Comparison of ENCODE assay signal across 26 mouse cellular contexts in the genomic region with DNA sequence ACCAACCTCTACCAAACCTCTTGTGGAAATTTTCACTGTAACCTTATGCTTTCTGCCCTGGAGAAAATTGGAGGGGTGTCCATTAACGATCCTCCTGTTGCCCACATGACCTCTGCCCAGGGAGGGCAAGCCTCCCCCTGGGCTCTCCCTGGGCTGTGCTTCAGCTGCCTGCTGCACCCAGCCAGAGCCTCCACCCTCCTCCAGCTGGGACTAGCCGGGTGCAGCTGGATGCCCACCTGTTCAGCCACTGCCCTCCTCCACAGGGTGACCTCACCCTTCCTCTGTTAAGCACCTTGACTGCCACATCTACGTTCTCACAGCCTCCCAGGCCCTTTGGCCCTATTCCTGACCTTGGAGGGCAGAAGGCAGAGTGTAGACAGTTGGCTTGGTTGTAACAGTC. TPM values are rescaled to one million over a fixed set of nuclear protein-coding genes. Genes with fewer than 3 reads are reported as not detected.
A peak's percentile ranks its signal among the peaks of the same experiment; 100 is the strongest.
DNase-seq lines count a peak whose midpoint lies in the region; ATAC-seq and TF ChIP-seq lines count a peak whose summit lies in the region.
"Had no signal": no experiment of that assay in that cellular context is flagged by ENCODE, and none has a peak within 500 bp of the region (broad histone marks: within the 10 kb centered on the region; RNA-seq: fewer than 3 reads in every experiment).

No protein-coding gene starts in this region.

- H3K9me3 ChIP-seq in kidney, embryonic 14.5 days (ENCODE audit: control insufficient read depth, low read length), result no peaks in the 10 kb centered on the region
- H3K9me3 ChIP-seq: forebrain, embryonic 13.5 days; heart, embryonic 15.5 days; hindbrain, embryonic 13.5 days had no signal

- no peaks in the 10 kb centered on the region for H3K27me3 ChIP-seq in kidney, embryonic 14.5 days (ENCODE audit: control insufficient read depth, insufficient read depth, low read length)
- H3K27me3 ChIP-seq: forebrain, embryonic 13.5 days; heart, embryonic 15.5 days; hindbrain, embryonic 13.5 days had no signal

- no peak overlapping the region for H3K9ac ChIP-seq in kidney, embryonic 14.5 days (ENCODE audit: low read depth, low read length)
- H3K9ac ChIP-seq: forebrain, embryonic 13.5 days; heart, embryonic 15.5 days; hindbrain, embryonic 13.5 days had no signal

- no peak overlapping the region for H3K4me2 ChIP-seq in kidney, embryonic 14.5 days (replicated peaks; ENCODE audit: low read depth, low read length)
- H3K4me2 ChIP-seq: forebrain, embryonic 13.5 days; heart, embryonic 11.5 days; heart, embryonic 15.5 days; hindbrain, embryonic 13.5 days had no signal

- intact Hi-C loops in gastrocnemius, postnatal 14 days (cut with DNase I; ENCODE audit: low total_unique reads), result no loop called here
- intact Hi-C loops in gastrocnemius, adult 2 months (cut with DNase I), result no loop called here

- 19% methylated on average over 3 of the region's 3 CpGs for WGBS in kidney, embryonic 14.5 days

- TF ChIP-seq CTCF in gastrocnemius, adult 2 months (IDR thresholded peaks at IDR 0.05), result no peak

- no peak overlapping the region for H3K27ac ChIP-seq in kidney, embryonic 14.5 days (ENCODE audit: low read depth, low read length)
- H3K27ac ChIP-seq in gastrocnemius, adult 2 months, result no peak overlapping the region
- H3K27ac ChIP-seq: forebrain, embryonic 13.5 days; heart, adult 2 months; heart, embryonic 15.5 days; hindbrain, embryonic 13.5 days had no signal

- H3K36me3 ChIP-seq in kidney, embryonic 14.5 days (ENCODE audit: control insufficient read depth, insufficient read depth, low read length), result no peaks in the 10 kb centered on the region
- H3K36me3 ChIP-seq: heart, embryonic 15.5 days; hindbrain, embryonic 13.5 days had no signal

- DNase-seq in kidney, adult 18-20 months, result peak; percentile 38
- peak; percentile 42 for DNase-seq in kidney, postnatal 10 days
- DNase-seq in kidney, postnatal 4 days, result peak; percentile 22 to 57
- DNase-seq in layer of hippocampus, postnatal 10 days (ENCODE audit: low spot score in 2 of 2), result no peak
- DNase-seq in thymus, postnatal 14 days, result no peak
- no peak for DNase-seq in gastrocnemius, postnatal 14 days
- DNase-seq in gastrocnemius, adult 2 months, result no peak
- DNase-seq: adrenal gland, postnatal 10 days; cerebellum, adult 11-12 months; cerebellum, adult 9-10 months; cerebellum, postnatal 36 days; gastrocnemius, postnatal 10 days; heart, adult 2 months; heart, postnatal 14 days had no signal

- H3K4me3 ChIP-seq in kidney, embryonic 14.5 days (ENCODE audit: low read length), result no peak overlapping the region
- H3K4me3 ChIP-seq in gastrocnemius, adult 2 months, result no peak overlapping the region
- H3K4me3 ChIP-seq: forebrain, embryonic 13.5 days; heart, adult 2 months; heart, embryonic 15.5 days; hindbrain, embryonic 13.5 days had no signal

- H3K4me1 ChIP-seq in kidney, embryonic 14.5 days (ENCODE audit: control insufficient read depth, insufficient read depth, low read length), result no peaks in the 10 kb centered on the region; the same call in 1 of the 2 replicates
- H3K4me1 ChIP-seq: forebrain, embryonic 13.5 days; heart, embryonic 15.5 days; hindbrain, embryonic 13.5 days had no signal

- ATAC-seq in kidney, embryonic 14.5 days (ENCODE audit: low FRiP score, low TSS enrichment), result peak; percentile 73
- ATAC-seq: forebrain, embryonic 13.5 days had no signal

RNA-seq across cellular contexts. Expression of gene Klk15, which starts 1.2 kb away (rescaled TPM):
- polyA plus RNA-seq in kidney, embryonic 14.5 days (2014; fragmentation: Nextera tagmentation; extraction: Ambion mirVana), result not detected in 2 replicates
- not detected for total RNA-seq in layer of hippocampus, postnatal 10 days (2021)
- not detected for total RNA-seq in gastrocnemius, postnatal 14 days (2021)
- total RNA-seq in gastrocnemius, adult 2 months (2021), result not detected
- total RNA-seq: adrenal gland, postnatal 10 days; adrenal gland, postnatal 4 days; gastrocnemius, postnatal 10 days; heart, adult 2 months; heart, postnatal 14 days; hematopoietic stem cell, adult 5-6 weeks; MEL had no signal
- polyA plus RNA-seq: brain, embryonic 14.5 days; C2C12; embryonic facial prominence, embryonic 14.5 days; forebrain, embryonic 13.5 days; gonadal fat pad, adult 2 months; heart, adult 2 months; heart, embryonic 11.5 days; heart, embryonic 15.5 days; hindbrain, embryonic 13.5 days had no signal

RNA-seq across cellular contexts. Expression of gene Klk1b8, which starts 15.7 kb away (rescaled TPM):
- polyA plus RNA-seq in kidney, embryonic 14.5 days (2014; fragmentation: Nextera tagmentation; extraction: Ambion mirVana), result not detected in 2 replicates
- total RNA-seq in layer of hippocampus, postnatal 10 days (2021), result not detected
- total RNA-seq in gastrocnemius, postnatal 14 days (2021), result under 1 TPM in 1 of 2 experiments, not detected in 1; 0.25 TPM
- not detected for total RNA-seq in gastrocnemius, adult 2 months (2021)
- total RNA-seq: adrenal gland, postnatal 10 days; adrenal gland, postnatal 4 days; gastrocnemius, postnatal 10 days; heart, adult 2 months; heart, postnatal 14 days; hematopoietic stem cell, adult 5-6 weeks; MEL had no signal
- polyA plus RNA-seq: brain, embryonic 14.5 days; C2C12; embryonic facial prominence, embryonic 14.5 days; forebrain, embryonic 13.5 days; heart, adult 2 months; heart, embryonic 11.5 days; heart, embryonic 15.5 days; hindbrain, embryonic 13.5 days had no signal

RNA-seq across cellular contexts. Expression of gene Klk1b1, which starts 31.8 kb away (rescaled TPM):
- polyA plus RNA-seq in kidney, embryonic 14.5 days (2014; fragmentation: Nextera tagmentation; extraction: Ambion mirVana), result not detected in 2 replicates
- total RNA-seq in layer of hippocampus, postnatal 10 days (2021), result not detected
- total RNA-seq in gastrocnemius, postnatal 14 days (2021), result not detected
- total RNA-seq in gastrocnemius, adult 2 months (2021), result not detected
- total RNA-seq: adrenal gland, postnatal 10 days; adrenal gland, postnatal 4 days; gastrocnemius, postnatal 10 days; heart, adult 2 months; heart, postnatal 14 days; hematopoietic stem cell, adult 5-6 weeks; MEL had no signal
- polyA plus RNA-seq: brain, embryonic 14.5 days; C2C12; embryonic facial prominence, embryonic 14.5 days; forebrain, embryonic 13.5 days; gonadal fat pad, adult 2 months; heart, adult 2 months; heart, embryonic 11.5 days; heart, embryonic 15.5 days; hindbrain, embryonic 13.5 days had no signal

RNA-seq across cellular contexts. Expression of gene Klk1b9, which starts 41.1 kb away (rescaled TPM):
- not detected in 2 replicates for polyA plus RNA-seq in kidney, embryonic 14.5 days (2014; fragmentation: Nextera tagmentation; extraction: Ambion mirVana)
- not detected for total RNA-seq in layer of hippocampus, postnatal 10 days (2021)
- total RNA-seq in gastrocnemius, postnatal 14 days (2021), result not detected
- not detected for total RNA-seq in gastrocnemius, adult 2 months (2021)
- total RNA-seq: adrenal gland, postnatal 10 days; adrenal gland, postnatal 4 days; gastrocnemius, postnatal 10 days; heart, adult 2 months; heart, postnatal 14 days; hematopoietic stem cell, adult 5-6 weeks; MEL had no signal
- polyA plus RNA-seq: brain, embryonic 14.5 days; C2C12; embryonic facial prominence, embryonic 14.5 days; forebrain, embryonic 13.5 days; gonadal fat pad, adult 2 months; heart, adult 2 months; heart, embryonic 11.5 days; heart, embryonic 15.5 days; hindbrain, embryonic 13.5 days had no signal

RNA-seq across cellular contexts. Expression of gene Klk4, which starts 53.8 kb away (rescaled TPM):
- 0.28 TPM in 1 of 2 replicates, not detected in the other for polyA plus RNA-seq in kidney, embryonic 14.5 days (2014; fragmentation: Nextera tagmentation; extraction: Ambion mirVana)
- not detected for total RNA-seq in layer of hippocampus, postnatal 10 days (2021)
- not detected for total RNA-seq in gastrocnemius, postnatal 14 days (2021)
- not detected for total RNA-seq in gastrocnemius, adult 2 months (2021)
- total RNA-seq: adrenal gland, postnatal 4 days; gastrocnemius, postnatal 10 days; heart, adult 2 months; heart, postnatal 14 days; hematopoietic stem cell, adult 5-6 weeks; MEL had no signal
- polyA plus RNA-seq: C2C12; forebrain, embryonic 13.5 days; gonadal fat pad, adult 2 months; heart, adult 2 months; heart, embryonic 11.5 days; heart, embryonic 15.5 days had no signal

Comparison
In these comparisons a context has a peak if more than half of its experiments do, and no peak if none do; other contexts are left out.
1. DNase-seq: peak in kidney, adult 18-20 months (single experiment), kidney, postnatal 10 days (single experiment) and kidney, postnatal 4 days (2 of 2); none in layer of hippocampus, postnatal 10 days (0 of 2), thymus, postnatal 14 days (single experiment), gastrocnemius, postnatal 14 days (single experiment) and gastrocnemius, adult 2 months (single experiment).